Comparison of ENCODE assay signal across 9 mouse cellular contexts in the genomic region with DNA sequence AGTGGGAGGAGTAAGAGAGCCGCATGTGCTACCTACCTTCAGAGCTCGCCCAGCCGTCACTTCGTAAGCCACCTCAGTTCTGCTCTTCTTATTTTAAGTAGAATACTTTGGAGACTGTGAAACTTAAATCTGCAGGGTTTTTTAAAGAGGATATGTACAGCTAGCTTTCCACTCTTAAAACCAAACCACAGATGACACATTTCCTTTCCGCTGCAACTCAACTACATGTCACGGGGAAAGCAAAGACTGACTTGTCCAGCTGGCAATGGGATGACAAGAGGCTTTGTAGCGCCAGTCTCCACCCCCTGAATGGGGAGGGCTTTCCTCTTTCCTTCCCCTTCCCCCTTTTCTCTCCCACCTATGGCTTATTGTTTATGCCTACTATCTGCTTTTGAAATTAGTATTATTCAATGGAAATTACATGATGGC. TPM values are rescaled to one million over a fixed set of nuclear protein-coding genes. Genes with fewer than 3 reads are reported as not detected.
DNase-seq lines count a peak whose midpoint lies in the region; ATAC-seq and TF ChIP-seq lines count a peak whose summit lies in the region.
"Had no signal": no experiment of that assay in that cellular context is flagged by ENCODE, and none has a peak within 500 bp of the region (broad histone marks: within the 10 kb centered on the region; RNA-seq: fewer than 3 reads in every experiment).

A gene (minus strand): TSS at position 257 of the 429 bp plus-strand sequence.
A gene (minus strand): TSS at position 277 of the 429 bp plus-strand sequence.

- TF ChIP-seq CTCF in embryonic fibroblast, embryonic 13.5 days (IDR thresholded peaks at IDR 0.05; ENCODE audit: borderline replicate concordance, insufficient read depth, low read length): no peak
- no peak for TF ChIP-seq CTCF in spleen, adult 2 months (IDR thresholded peaks at IDR 0.05; ENCODE audit: extremely low read depth, insufficient read depth, insufficient read length, insufficient replicate concordance)

- H3K4me2 ChIP-seq in liver, embryonic 13.5 days: peak within 1 kb of the TSS; percentile 24
- no peak within 1 kb of the TSS for H3K4me2 ChIP-seq in forebrain, embryonic 15.5 days (replicated peaks)
- H3K4me2 ChIP-seq in intestine, embryonic 15.5 days (replicated peaks): no peak within 1 kb of the TSS
- H3K4me2 ChIP-seq: hindbrain, embryonic 15.5 days had no signal

- H3K9me3 ChIP-seq in liver, embryonic 13.5 days (replicated peaks): no peaks in the 10 kb centered on the region
- H3K9me3 ChIP-seq in forebrain, embryonic 15.5 days: no peaks in the 10 kb centered on the region
- no peaks in the 10 kb centered on the region for H3K9me3 ChIP-seq in intestine, embryonic 15.5 days
- H3K9me3 ChIP-seq: hindbrain, embryonic 15.5 days had no signal

- H3K4me1 ChIP-seq in embryonic fibroblast, embryonic 13.5 days (ENCODE audit: control insufficient read depth, insufficient read depth, low read length): peaks cover 9% of the 10 kb centered on the region
- H3K4me1 ChIP-seq in liver, embryonic 13.5 days (replicated peaks): peaks cover 53% of the 10 kb centered on the region
- H3K4me1 ChIP-seq in spleen, adult 2 months (ENCODE audit: control insufficient read depth, insufficient read depth, insufficient read length): peaks cover 7% of the 10 kb centered on the region; the same call in 1 of the 2 replicates
- 0 out of 2 replicates have a peak, but pooled peaks cover 2% of the 10 kb centered on the region for H3K4me1 ChIP-seq in forebrain, embryonic 15.5 days
- 0 out of 2 replicates have a peak, but pooled peaks cover 4% of the 10 kb centered on the region for H3K4me1 ChIP-seq in intestine, embryonic 15.5 days (replicated peaks)

- H3K27ac ChIP-seq in embryonic fibroblast, embryonic 13.5 days (ENCODE audit: insufficient read depth, low read length): peak within 1 kb of the TSS; percentile 47; the same call in 1 of the 2 replicates
- H3K27ac ChIP-seq in liver, embryonic 13.5 days: no peak within 1 kb of the TSS
- peak within 1 kb of the TSS; percentile 81 for H3K27ac ChIP-seq in spleen, adult 2 months (ENCODE audit: insufficient read depth, low read length)
- no peak within 1 kb of the TSS for H3K27ac ChIP-seq in forebrain, embryonic 15.5 days (replicated peaks)
- H3K27ac ChIP-seq in intestine, embryonic 15.5 days: no peak within 1 kb of the TSS
- H3K27ac ChIP-seq: hindbrain, embryonic 15.5 days had no signal

- H3K4me3 ChIP-seq in embryonic fibroblast, embryonic 13.5 days (ENCODE audit: insufficient read depth, low read length): no peak within 1 kb of the TSS
- no peak within 1 kb of the TSS for H3K4me3 ChIP-seq in liver, embryonic 13.5 days (replicated peaks)
- peak within 1 kb of the TSS; percentile 57 for H3K4me3 ChIP-seq in spleen, adult 2 months (ENCODE audit: extremely low read depth, insufficient read depth, insufficient read length)
- H3K4me3 ChIP-seq in forebrain, embryonic 15.5 days: no peak within 1 kb of the TSS
- H3K4me3 ChIP-seq in intestine, embryonic 15.5 days (replicated peaks): no peak within 1 kb of the TSS
- H3K4me3 ChIP-seq: hindbrain, embryonic 15.5 days had no signal

- DNase-seq in left cerebral cortex, adult 11 months (ENCODE audit: low spot score): peak; percentile 59
- DNase-seq in left cerebral cortex, postnatal 4 days: no peak
- no peak for DNase-seq in liver, embryonic 13.5 days
- peak; percentile 51 to 77 for DNase-seq in spleen, adult 2 months (ENCODE audit: low read depth in 1 of 2, low spot score in 2 of 2)
- no peak for DNase-seq in embryo, embryonic 9.5 days (ENCODE audit: extremely low spot score)

- H3K36me3 ChIP-seq in liver, embryonic 13.5 days: no peaks in the 10 kb centered on the region
- no peaks in the 10 kb centered on the region for H3K36me3 ChIP-seq in spleen, adult 2 months (ENCODE audit: control insufficient read depth, insufficient read depth, low read length)
- H3K36me3 ChIP-seq in forebrain, embryonic 15.5 days: peaks cover 4% of the 10 kb centered on the region; the same call in 1 of the 2 replicates
- no peaks in the 10 kb centered on the region for H3K36me3 ChIP-seq in intestine, embryonic 15.5 days
- H3K36me3 ChIP-seq: hindbrain, embryonic 15.5 days had no signal

- 20% methylated on average over 7 of the region's 7 CpGs for WGBS in liver, embryonic 13.5 days (ENCODE audit: insufficient replicate concordance)
- WGBS in spleen, adult 2 months: 10% methylated on average over 7 of the region's 7 CpGs
- 81% methylated on average over 7 of the region's 7 CpGs for WGBS in forebrain, embryonic 15.5 days
- 88% methylated on average over 7 of the region's 7 CpGs for WGBS in intestine, embryonic 15.5 days

- H3K9ac ChIP-seq in liver, embryonic 13.5 days: no peak within 1 kb of the TSS
- H3K9ac ChIP-seq in forebrain, embryonic 15.5 days (replicated peaks): no peak within 1 kb of the TSS
- H3K9ac ChIP-seq in intestine, embryonic 15.5 days: no peak within 1 kb of the TSS
- H3K9ac ChIP-seq: hindbrain, embryonic 15.5 days had no signal

- H3K27me3 ChIP-seq in liver, embryonic 13.5 days: no peaks in the 10 kb centered on the region
- no peaks in the 10 kb centered on the region for H3K27me3 ChIP-seq in spleen, adult 2 months (ENCODE audit: control insufficient read depth, insufficient read depth, low read length)
- no peaks in the 10 kb centered on the region for H3K27me3 ChIP-seq in forebrain, embryonic 15.5 days
- no peaks in the 10 kb centered on the region for H3K27me3 ChIP-seq in intestine, embryonic 15.5 days (replicated peaks)
- H3K27me3 ChIP-seq: hindbrain, embryonic 15.5 days had no signal

- intact Hi-C loops in left cerebral cortex, postnatal 4 days (cut with DNase I): no loop called here

- TF ChIP-seq POLR2A in embryonic fibroblast, embryonic 13.5 days (IDR thresholded peaks at IDR 0.05; ENCODE audit: low read depth, low read length): no peak
- peak; percentile 37; the same call in 1 of the 2 replicates for TF ChIP-seq POLR2A in spleen, adult 2 months (IDR thresholded peaks at IDR 0.05; ENCODE audit: low read depth, low read length)

- no peak for ATAC-seq in liver, embryonic 13.5 days (ENCODE audit: low read depth)
- no peak for ATAC-seq in forebrain, embryonic 15.5 days (replicated peaks)
- no peak for ATAC-seq in intestine, embryonic 15.5 days

RNA-seq across cellular contexts. Expression of the first gene that starts in this region (rescaled TPM):
- total RNA-seq in left cerebral cortex, postnatal 4 days (2021): not detected
- not detected in 2 replicates for polyA plus RNA-seq in embryonic fibroblast, embryonic 13.5 days (2011; ENCODE audit: insufficient read length, low read depth, missing spikeins)
- polyA plus RNA-seq in liver, embryonic 13.5 days (2015; fragmentation: Nextera tagmentation; extraction: Ambion mirVana): 0.43 and 0.82 TPM in 2 replicates
- polyA plus RNA-seq in spleen, adult 2 months (2012; rRNA removed): 12.2 and 13.9 TPM in 2 replicates
- polyA plus RNA-seq in forebrain, embryonic 15.5 days (2015; fragmentation: Nextera tagmentation; extraction: Ambion mirVana): 0.45 and 0.59 TPM in 2 replicates
- 0.40 and 0.51 TPM in 2 replicates for polyA plus RNA-seq in intestine, embryonic 15.5 days (2015; fragmentation: Nextera tagmentation; extraction: Ambion mirVana)

RNA-seq across cellular contexts. Expression of the second gene that starts in this region (rescaled TPM):
- 1 to 10 TPM; 1.6 to 3.4 TPM for total RNA-seq in left cerebral cortex, postnatal 4 days (2021)
- 3.3 and 4.2 TPM in 2 replicates for polyA plus RNA-seq in embryonic fibroblast, embryonic 13.5 days (2011; ENCODE audit: insufficient read length, low read depth, missing spikeins)
- 5.0 and 5.8 TPM in 2 replicates for polyA plus RNA-seq in liver, embryonic 13.5 days (2015; fragmentation: Nextera tagmentation; extraction: Ambion mirVana)
- 22.0 and 25.1 TPM in 2 replicates for polyA plus RNA-seq in spleen, adult 2 months (2012; rRNA removed)
- 2.2 and 3.9 TPM in 2 replicates for polyA plus RNA-seq in forebrain, embryonic 15.5 days (2015; fragmentation: Nextera tagmentation; extraction: Ambion mirVana)
- 3.2 and 3.7 TPM in 2 replicates for polyA plus RNA-seq in intestine, embryonic 15.5 days (2015; fragmentation: Nextera tagmentation; extraction: Ambion mirVana)

Comparison
In these comparisons a context has a peak if more than half of its experiments do, and no peak if none do; other contexts are left out.
1. DNase-seq: peak in left cerebral cortex, adult 11 months (single experiment) and spleen, adult 2 months (2 of 2); none in left cerebral cortex, postnatal 4 days (single experiment), liver, embryonic 13.5 days (single experiment) and embryo, embryonic 9.5 days (single experiment).
2. H3K27ac ChIP-seq: peak in embryonic fibroblast, embryonic 13.5 days (single experiment) and spleen, adult 2 months (single experiment); none in liver, embryonic 13.5 days (single experiment), forebrain, embryonic 15.5 days (single experiment) and intestine, embryonic 15.5 days (single experiment).